Mouse (Mus musculus) G1E (cell line): Measurements from ENCODE around the gene Slc7a7.

Source experiments
- CTCF ChIP-seq: IDR thresholded peaks from 2 replicates; pipeline ENCODE4 v1.5.1; 2012; ENCODE audit warnings: low read depth, low read length, inconsistent platforms, mixed read lengths
- GATA1 ChIP-seq: IDR thresholded peaks from 2 replicates; pipeline ENCODE4 v1.6.1; 2012; ENCODE audit warnings: borderline replicate concordance, low read length, inconsistent platforms, mixed read lengths
- POLR2AphosphoS5 ChIP-seq: IDR thresholded peaks from 2 replicates; pipeline ENCODE4 v1.6.1; 2012; ENCODE audit warnings: low read depth, low read length, inconsistent platforms; ENCODE audit not compliant: insufficient replicate concordance
- TAL1 ChIP-seq: conservative IDR thresholded peaks from 2 replicates; pipeline ENCODE4 v1.6.1; 2012; ENCODE audit warnings: low read depth, low read length, inconsistent platforms, mixed read lengths

GRCm38 (mm10) chr14:54432837-54433830, 15.6 kb upstream of the Slc7a7 start:
- TF ChIP-seq TAL1 (no peak), POLR2AphosphoS5 (no peak), GATA1 (no peak), CTCF (no peak)
